Mouse (Mus musculus): Measurements from ENCODE around the gene Angptl8.
"Not testable (repeated sequence)": the region's sequence is repeated elsewhere in the genome, so short reads cannot be mapped to it uniquely, and the experiment has no call there.

Gene Angptl8

DNA sequence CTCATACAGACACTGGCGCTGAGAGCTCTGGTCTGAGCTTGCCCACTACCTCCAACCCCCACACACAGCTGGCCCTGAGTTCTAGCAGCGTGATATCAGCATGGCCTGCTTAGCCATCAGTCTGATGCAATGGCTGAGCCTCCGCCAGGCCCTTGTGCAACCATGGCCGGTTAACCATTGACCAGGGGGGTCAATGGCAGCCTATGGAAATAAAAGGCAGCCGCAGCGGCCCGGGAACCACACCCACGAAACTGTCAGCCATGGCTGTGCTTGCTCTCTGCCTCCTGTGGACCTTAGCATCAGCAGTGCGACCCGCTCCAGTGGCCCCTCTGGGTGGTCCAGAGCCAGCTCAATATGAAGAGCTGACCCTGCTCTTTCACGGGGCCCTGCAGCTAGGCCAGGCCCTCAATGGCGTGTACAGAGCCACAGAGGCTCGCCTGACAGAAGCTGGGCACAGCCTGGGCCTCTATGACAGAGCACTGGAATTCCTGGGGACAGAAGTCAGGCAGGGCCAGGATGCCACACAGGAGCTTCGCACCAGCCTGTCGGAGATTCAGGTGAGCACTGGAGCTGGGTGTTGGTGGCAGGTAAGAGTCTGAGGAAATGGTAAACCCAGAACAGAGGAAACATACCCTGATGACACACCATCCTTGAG lies at the start of gene Angptl8:
Angptl8 (plus strand) TSS at position 253 of the 655 bp plus-strand sequence.
- no peak for DNase-seq (ENCODE audit: low spot score)

- not testable (repeated sequence) for DNase-seq (ENCODE audit: low spot score)
Observed at GRCm38 (mm10) chr9:21786309-21786708, 49.0 kb upstream of the Angptl8 start.

DNA sequence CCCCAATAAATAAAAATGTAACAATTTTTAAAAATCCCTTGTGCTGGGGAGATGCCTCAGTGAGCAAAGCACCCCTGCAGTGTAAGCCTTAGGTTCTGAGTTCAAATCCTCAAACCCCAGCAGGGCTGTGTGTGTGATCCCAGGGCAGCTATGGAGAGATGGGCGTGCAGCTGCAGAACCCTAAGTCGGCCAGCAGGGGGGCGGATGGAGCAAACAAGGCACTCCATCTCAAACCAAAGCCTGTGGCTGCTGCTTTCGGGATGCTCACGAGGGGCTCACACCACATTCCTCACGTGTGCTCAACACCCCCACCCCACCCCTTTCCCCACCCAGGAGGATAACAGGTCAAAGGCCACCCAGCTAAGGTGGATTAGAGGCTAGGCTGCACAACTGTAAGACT lies 48.4 kb upstream of the Angptl8 start:
- peak; percentile 78 for DNase-seq (ENCODE audit: low spot score)

DNA sequence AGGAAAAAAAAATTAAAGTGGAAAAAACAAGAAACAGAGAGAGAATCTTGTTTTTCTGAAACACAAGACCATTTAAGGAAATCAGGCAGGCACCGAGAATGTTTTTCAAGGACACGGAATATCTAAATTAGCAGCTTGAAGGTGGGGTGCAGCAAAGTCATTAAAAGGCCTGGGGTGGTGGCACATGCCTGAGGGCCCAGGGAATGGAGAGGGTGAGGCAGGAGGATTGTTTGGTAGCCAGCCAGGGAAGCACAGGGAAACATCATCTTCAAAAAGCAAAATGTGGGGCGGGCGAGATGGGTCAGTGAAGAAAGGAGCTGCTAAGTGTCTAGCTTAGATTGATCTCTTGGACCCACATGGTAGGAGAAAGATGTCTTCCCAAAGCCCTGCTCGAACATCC lies 47.7 kb upstream of the Angptl8 start:
- DNase-seq (ENCODE audit: low spot score), result no peak

GRCm38 (mm10) chr9:21788234-21788633 lies 47.1 kb upstream of the Angptl8 start:
- DNase-seq (ENCODE audit: low spot score), result no peak

- DNase-seq (ENCODE audit: low spot score), result no peak
Observed at GRCm38 (mm10) chr9:21791861-21792260, 43.4 kb upstream of the Angptl8 start.

- DNase-seq (ENCODE audit: low spot score), result no peak
Observed at GRCm38 (mm10) chr9:21792644-21793043, 42.7 kb upstream of the Angptl8 start.

GRCm38 (mm10) chr9:21793507-21793906 lies 41.8 kb upstream of the Angptl8 start:
- not testable (repeated sequence) for DNase-seq (ENCODE audit: low spot score)

DNA sequence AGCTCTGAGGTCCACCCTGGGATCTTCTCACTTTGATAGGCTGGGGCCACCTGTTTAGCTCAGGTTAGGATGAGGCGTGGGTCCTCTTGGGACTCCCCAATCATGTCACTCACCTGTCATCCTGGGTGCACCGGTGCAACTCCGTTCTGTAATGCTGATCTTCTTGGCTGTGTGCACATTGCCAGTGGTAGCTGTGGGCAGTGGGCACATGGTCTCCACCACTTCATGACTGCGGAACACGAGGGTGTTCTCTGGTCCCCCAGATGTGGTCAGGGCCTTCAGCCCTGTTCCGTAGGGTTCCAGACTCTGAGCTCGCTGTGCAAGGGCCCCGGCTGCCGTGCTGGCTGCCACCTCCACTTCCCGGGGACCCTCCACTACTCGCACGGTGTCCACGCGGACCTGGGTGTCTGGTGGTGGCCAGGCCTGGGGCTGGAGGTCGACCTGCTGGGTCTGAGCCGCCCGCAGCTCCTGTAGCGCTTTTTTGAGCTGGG lies 40.9 kb upstream of the Angptl8 start:
- DNase-seq (ENCODE audit: low spot score), result no peak

DNA sequence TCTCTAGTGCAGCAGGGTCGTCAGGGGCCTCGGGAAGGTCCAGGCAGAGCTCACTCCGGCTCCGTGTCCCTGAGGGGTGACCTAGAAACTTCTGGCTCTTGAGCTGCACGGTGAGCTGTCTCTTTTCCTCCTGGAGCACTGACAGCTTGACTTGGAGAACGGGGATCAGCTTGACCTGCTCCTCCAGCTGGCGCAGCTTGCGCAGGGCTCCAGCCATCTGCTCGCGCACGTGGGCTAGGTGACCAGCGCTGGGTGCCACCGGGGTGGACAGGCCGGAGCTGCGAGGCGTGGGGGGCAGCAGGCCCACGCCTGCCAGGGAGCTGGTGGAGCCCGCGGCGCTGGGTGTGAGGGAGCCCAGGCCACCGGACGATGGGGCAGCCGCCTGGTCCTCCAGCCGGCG lies 40.4 kb upstream of the Angptl8 start:
- DNase-seq (ENCODE audit: low spot score), result no peak

- DNase-seq (ENCODE audit: low spot score), result no peak
Observed at GRCm38 (mm10) chr9:21795579-21795978, 39.7 kb upstream of the Angptl8 start.

DNA sequence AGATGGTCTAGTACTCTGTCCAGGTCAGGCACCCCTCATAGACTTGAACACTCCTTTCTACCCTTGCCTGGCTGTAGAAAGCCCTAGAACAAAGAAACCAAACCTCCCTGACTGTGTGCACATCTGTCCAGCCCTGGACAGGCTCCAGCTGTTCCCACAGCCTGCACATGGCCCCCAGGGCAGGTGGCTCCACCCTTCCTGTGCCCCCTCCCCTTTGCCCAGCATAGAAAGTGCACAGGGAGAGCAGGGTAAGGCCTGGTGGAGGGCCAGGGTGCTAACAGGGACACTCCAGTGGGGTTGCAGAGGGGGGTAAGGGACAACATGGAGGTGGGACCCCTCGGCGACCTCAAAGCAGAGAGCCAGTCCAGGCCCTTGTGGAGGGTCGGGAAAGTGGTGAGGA lies 39.1 kb upstream of the Angptl8 start:
- DNase-seq (ENCODE audit: low spot score), result no peak

- no peak for DNase-seq (ENCODE audit: low spot score)
Observed at GRCm38 (mm10) chr9:21796919-21797318, 38.4 kb upstream of the Angptl8 start.

GRCm38 (mm10) chr9:21797921-21798344 lies 37.4 kb upstream of the Angptl8 start:
- DNase-seq (ENCODE audit: low spot score), result peak; percentile 64

- DNase-seq (ENCODE audit: low spot score), result peak; percentile 84
Observed at GRCm38 (mm10) chr9:21798345-21799009, 36.8 kb upstream of the Angptl8 start, which contains the start of gene Kank2. Kank2 (minus strand) TSS chr9:21798744.

- DNase-seq (ENCODE audit: low spot score), result no peak
Observed at GRCm38 (mm10) chr9:21799010-21799350, 36.3 kb upstream of the Angptl8 start.

GRCm38 (mm10) chr9:21801121-21801520 lies 34.2 kb upstream of the Angptl8 start:
- DNase-seq (ENCODE audit: low spot score), result no peak

DNA sequence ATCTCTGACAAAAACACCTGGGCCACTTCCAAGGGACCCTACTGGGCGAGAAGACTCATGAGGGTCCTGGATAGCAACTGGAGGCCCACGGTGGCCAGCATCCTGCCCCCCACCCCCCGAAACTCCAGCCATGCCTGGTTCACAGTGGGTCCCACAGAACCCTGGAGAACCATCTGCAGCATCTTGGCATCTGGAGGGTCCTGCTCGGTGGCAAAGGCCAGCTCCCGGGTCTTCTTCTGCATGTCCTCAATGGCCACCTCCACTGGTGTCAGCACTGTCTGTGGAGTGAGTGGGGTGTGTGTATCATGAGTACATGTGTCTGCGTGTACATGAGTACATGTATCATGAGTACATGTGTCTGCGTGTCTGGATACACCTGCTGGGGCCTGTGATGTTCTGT lies 33.7 kb upstream of the Angptl8 start:
- DNase-seq (ENCODE audit: low spot score), result no peak

DNA sequence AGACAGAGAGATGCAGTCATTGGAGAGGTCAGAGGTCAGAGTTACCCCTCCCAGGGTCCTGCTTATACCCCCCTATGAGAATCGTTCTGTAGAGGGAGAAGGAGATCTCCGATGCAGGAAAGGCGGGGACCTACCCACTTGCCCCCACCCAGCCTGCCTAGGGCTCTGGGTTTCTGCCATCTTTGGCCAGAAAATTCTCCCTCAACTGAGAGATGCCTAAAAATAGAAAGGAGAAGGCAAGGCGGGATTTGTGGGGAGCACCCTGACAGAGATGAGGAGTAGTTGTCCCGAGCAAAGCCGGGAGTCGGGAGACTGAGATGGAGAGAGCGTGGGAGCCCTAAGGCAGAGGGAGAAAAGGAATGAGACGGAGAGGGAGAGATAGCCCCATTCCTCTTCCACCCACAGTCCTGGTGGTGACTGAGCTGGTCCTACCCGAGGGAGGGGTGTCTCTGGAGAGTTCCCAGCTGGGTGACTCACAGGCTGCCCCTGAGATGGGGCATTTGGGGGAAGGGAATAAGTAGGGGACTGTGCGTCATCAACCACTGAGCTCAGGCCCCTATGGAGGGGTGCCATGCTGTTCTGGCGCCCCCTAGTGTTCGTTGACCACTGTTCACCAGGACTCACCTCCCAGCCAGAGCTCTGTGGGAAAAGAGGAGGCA lies 31.2 kb upstream of the Angptl8 start:
- peak; percentile 94 for DNase-seq (ENCODE audit: low spot score)

DNA sequence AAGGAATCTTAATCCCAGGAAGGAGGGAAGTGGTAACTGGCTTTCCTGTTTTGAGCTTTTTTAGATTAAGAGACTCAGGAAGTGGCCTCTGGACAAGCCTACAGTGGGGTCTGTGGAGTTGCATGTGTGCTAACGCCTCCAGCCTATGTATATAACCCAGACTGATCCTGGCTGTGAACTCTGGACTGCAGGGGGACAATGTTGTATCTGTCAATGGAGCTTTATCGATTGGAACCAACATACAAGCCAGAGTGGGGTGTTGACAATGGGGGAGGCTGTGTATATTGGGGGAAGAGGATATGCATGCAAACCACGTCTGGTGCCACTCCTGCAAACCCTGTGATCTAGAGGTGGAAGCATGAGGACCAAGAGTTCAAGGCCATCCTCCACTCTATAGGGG lies 28.9 kb upstream of the Angptl8 start:
- DNase-seq (ENCODE audit: low spot score), result no peak

GRCm38 (mm10) chr9:21806976-21807375 lies 28.3 kb upstream of the Angptl8 start:
- DNase-seq (ENCODE audit: low spot score), result no peak

DNA sequence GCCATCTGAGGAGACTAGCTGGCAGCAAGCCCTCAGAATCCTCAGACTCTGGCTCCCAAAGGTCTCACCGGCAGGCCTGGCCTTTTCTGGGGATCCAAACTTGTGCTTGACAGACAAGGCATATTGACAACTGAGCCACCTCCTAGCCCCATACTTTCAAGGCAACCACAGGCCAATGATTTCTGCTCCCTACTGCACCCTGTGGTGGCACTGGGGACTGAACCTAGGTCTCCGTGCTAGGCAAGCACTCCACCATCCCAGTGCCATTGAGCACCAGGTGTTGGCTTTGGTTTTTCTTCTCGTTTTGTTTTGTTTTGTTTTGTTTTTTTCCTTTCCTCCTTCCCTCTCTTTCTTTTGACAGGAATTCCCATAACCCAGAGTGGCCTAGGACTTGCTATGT lies 26.7 kb upstream of the Angptl8 start:
- DNase-seq (ENCODE audit: low spot score), result peak; percentile 23

DNA sequence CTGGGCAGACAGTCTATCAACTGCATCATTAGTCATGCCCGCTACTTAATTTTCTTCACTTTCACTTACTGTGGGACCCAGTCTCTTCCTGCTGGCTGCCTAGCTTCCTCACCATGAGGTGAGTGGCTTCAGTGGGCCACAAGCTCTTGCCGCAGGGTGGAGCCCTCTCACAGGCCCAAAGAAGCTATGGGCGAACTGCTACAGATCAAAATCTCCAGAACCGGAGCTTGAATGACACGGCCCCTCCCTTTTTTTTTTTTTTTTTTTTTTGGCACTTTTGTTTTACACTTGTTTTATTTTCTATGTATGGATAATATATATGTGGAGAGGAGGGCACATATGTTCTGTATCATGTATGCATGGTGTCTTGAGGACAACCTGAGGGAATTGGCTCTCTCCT lies 24.1 kb upstream of the Angptl8 start:
- no peak for DNase-seq (ENCODE audit: low spot score)

Data from retina, embryonic 14.5 days (tissue).